Mouse (Mus musculus) bone marrow, adult 2 months (tissue): ENCODE data around the gene Trove2.

Experiments
- CTCF ChIP-seq: fragments of 200-500 bp; IDR thresholded peaks from 2 replicates; pipeline ENCODE4 v1.5.1; 2011; ENCODE audit warnings: low read length, control low read depth; ENCODE audit not compliant: control insufficient read depth, insufficient read depth
- POLR2A ChIP-seq: fragments of 200-500 bp; IDR thresholded peaks from 2 replicates; pipeline ENCODE4 v1.6.1; 2011; ENCODE audit warnings: low read depth, mild to moderate bottlenecking, control low read depth, low read length, borderline replicate concordance; ENCODE audit not compliant: control insufficient read depth

- TF ChIP-seq CTCF (no peak), POLR2A (no peak)
These were observed 66.8 kb downstream of the Trove2 start for GRCm38 (mm10) chr1:143709966-143710626.
